Mouse (Mus musculus) left cerebral cortex, adult 8-10 months (tissue): ENCODE data around the gene Dnajb3. TPM values are rescaled to one million over a fixed set of nuclear protein-coding genes. Genes with fewer than 3 reads are reported as not detected.

Experiments used
- DNase-seq, 2 experiments: peaks; one replicate each; pipeline ENCODE4 v3.0.0; 2022; ENCODE audit warnings: low spot score in 2 of 2
- total RNA-seq, 4 experiments: library from RNA; stranded (reverse); gene quantifications; 2 replicates each; pipeline ENCODE4 v1.2.4; 2022

Gene Dnajb3
- 1 to 10 TPM; 1.2 to 3.1 (median 2.2) TPM for total RNA-seq

- peak; percentile 73 to 79 for DNase-seq
Measured at GRCm38 (mm10) chr1:88205294-88205922, at the start of gene Dnajb3. TSS of gene Dnajb3 (minus strand) at chr1:88205782.

- no peak for DNase-seq
Measured at GRCm38 (mm10) chr1:88254793-88255465, 49.3 kb upstream of the Dnajb3 start.

GRCm38 (mm10) chr1:88253540-88253939, 48.0 kb upstream of the Dnajb3 start:
- no peak for DNase-seq

GRCm38 (mm10) chr1:88253106-88253505, 47.5 kb upstream of the Dnajb3 start:
- DNase-seq = no peak

GRCm38 (mm10) chr1:88250023-88250422, 44.4 kb upstream of the Dnajb3 start:
- DNase-seq = no peak

GRCm38 (mm10) chr1:88249596-88249995, 44.0 kb upstream of the Dnajb3 start:
- no peak for DNase-seq

- DNase-seq = no peak
Measured at GRCm38 (mm10) chr1:88248658-88249057, 43.1 kb upstream of the Dnajb3 start.

- DNase-seq = no peak
Measured at GRCm38 (mm10) chr1:88247660-88248059, 42.1 kb upstream of the Dnajb3 start.

- DNase-seq = no peak
Measured at GRCm38 (mm10) chr1:88246386-88246785, 40.8 kb upstream of the Dnajb3 start.

- no peak for DNase-seq
Measured at GRCm38 (mm10) chr1:88245881-88246280, 40.3 kb upstream of the Dnajb3 start.

- no peak for DNase-seq
Measured at GRCm38 (mm10) chr1:88243861-88244260, 38.3 kb upstream of the Dnajb3 start.

- no peak for DNase-seq
Measured at GRCm38 (mm10) chr1:88240579-88240978, 35.0 kb upstream of the Dnajb3 start.

- DNase-seq = no peak
Measured at GRCm38 (mm10) chr1:88240072-88240471, 34.5 kb upstream of the Dnajb3 start.

- DNase-seq = no peak
Measured at GRCm38 (mm10) chr1:88238771-88239170, 33.2 kb upstream of the Dnajb3 start.

GRCm38 (mm10) chr1:88237311-88237710, 31.7 kb upstream of the Dnajb3 start:
- DNase-seq = no peak

- no peak for DNase-seq
Measured at GRCm38 (mm10) chr1:88235894-88236415, 30.4 kb upstream of the Dnajb3 start.

GRCm38 (mm10) chr1:88235046-88235893, 29.7 kb upstream of the Dnajb3 start:
- DNase-seq = no peak

GRCm38 (mm10) chr1:88234646-88235045, 29.1 kb upstream of the Dnajb3 start:
- DNase-seq = no peak

- no peak for DNase-seq
Measured at GRCm38 (mm10) chr1:88234248-88234610, 28.6 kb upstream of the Dnajb3 start.

GRCm38 (mm10) chr1:88233421-88234247, 28.1 kb upstream of the Dnajb3 start:
- DNase-seq = no peak
